Mouse (Mus musculus) Patski (cell line): ENCODE results near the gene Acer1. TPM values are rescaled to one million over a fixed set of nuclear protein-coding genes. Genes with fewer than 3 reads are reported as not detected.

Experiments used
- ATAC-seq: fragments of 100-300 bp; one replicate; pipeline ENCODE4 v1.8.0; 2021
- CTCF ChIA-PET: fragments of 350-600 bp; sonication (Branson Sonifier 250); formaldehyde crosslinking; loops from one replicate; lab custom pipeline; 2022; ENCODE audit warnings: inconsistent platforms; lab: Charles Lee
- POLR2A ChIA-PET: fragments of 350-600 bp; sonication (Branson Sonifier 250); formaldehyde crosslinking; loops from one replicate; lab custom pipeline; 2022; ENCODE audit warnings: antibody characterized with exemption, inconsistent platforms; lab: Charles Lee
- DNase-seq: peaks from one replicate; pipeline ENCODE4 v3.0.0-alpha.2; 2011; ENCODE audit warnings: low read depth, low spot score
- H3K27me3 ChIP-seq: fragments of 371-371 bp; one replicate; pipeline ENCODE4 v1.5.1; 2021
- CTCF ChIP-seq: fragments of 100-300 bp; IDR thresholded peaks from one replicate; pipeline ENCODE4 v1.5.1; 2021
- in situ Hi-C: fragments of 300-500 bp; cut with MboI; formaldehyde crosslinking; loops from 3 replicates; pipeline ENCODE4 v1.11.1; 2018; ENCODE audit warnings: low pct_unique_long_range_greater_than_20kb, mixed read lengths
- polyA plus RNA-seq: library from polyadenylated mRNA; unstranded; gene quantifications from one replicate; pipeline ENCODE4 v1.2.3, GENCODE M21; 2021

Acer1 gene
- polyA plus RNA-seq, result not detected

DNA sequence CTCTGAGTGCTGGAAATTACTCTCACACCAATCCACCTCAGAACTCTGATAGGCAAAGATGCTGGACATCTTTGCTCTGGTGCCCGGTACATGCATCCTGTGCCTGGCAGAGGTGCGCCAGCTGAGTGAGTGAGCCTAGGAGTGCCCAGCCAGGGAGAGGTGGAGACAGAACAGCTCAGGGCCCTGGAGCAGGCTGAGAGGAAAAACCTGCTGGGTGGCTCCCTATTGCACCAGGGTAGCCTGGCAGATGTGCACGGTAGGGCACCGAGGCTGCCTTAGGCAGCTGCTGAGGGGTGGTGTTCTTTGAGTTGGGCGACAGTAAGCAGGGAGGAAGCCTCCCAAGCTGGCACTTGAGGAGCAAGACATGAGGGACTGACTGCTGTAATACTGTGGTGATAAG, at the start of gene Acer1:
Gene Acer1 (minus strand): TSS at position 114 of the 400 bp plus-strand sequence.
- POLR2A ChIA-PET, result no interaction called here
- ATAC-seq (no peak), DNase-seq (no peak)
- H3K27me3 ChIP-seq, result no peaks in the 10 kb centered on the region
- CTCF ChIA-PET, result no interaction called here
- no peak for TF ChIP-seq CTCF
- in situ Hi-C loops, result no loop called here

DNA sequence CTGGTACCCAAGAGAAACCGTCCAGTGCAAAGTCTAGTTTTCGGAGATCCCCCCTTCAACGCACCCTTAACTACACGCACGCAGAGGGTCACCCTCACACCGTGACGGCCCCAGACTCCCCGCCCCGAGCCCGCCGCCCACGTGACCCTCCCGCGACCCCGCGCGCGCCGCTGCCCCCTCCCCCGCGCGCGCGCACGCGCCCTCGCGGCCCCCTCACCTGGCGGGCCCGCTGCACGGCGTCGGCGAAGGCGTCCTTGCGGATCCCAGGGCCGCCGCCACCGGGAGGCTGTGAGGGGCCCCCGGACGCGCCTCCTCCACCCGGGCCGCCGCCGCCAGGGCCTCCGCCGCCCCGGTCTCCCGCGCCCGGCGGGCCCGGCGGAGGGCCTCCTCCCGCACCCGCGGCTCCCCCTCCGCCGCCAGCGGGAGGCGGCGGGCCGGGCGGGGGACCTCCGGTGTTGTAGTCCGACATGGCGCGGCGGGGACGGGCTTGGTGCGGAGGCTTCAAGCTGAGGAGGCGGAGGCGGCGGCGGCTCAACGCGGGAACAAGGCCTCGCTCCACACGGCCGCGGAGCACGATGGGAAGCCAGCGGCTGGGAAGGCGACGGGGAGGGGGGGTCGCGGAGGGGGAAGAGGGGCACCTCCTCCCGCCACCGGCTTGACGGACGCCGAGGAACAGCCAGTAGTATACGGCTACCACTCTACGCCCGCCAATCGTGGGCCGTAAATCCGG, 49.2 kb upstream of the Acer1 start, which contains the start of gene Khsrp:
Gene Khsrp (minus strand): TSS at position 592 of the 730 bp plus-strand sequence.
- ChIA-PET CTCF (interaction anchor here (1.2 to 2.9 kb wide), 3 partner anchors 12 to 29 kb away, joined by 3 to 13 read pairs (median 5); no protein-coding TSS in a partner anchor), POLR2A (interaction anchor here (0.8 to 1.1 kb wide), 2 partner anchors 25 to 214 kb away, joined by 3 to 4 read pairs; no protein-coding TSS in a partner anchor)
- in situ Hi-C loops, result no loop called here
- no peaks in the 10 kb centered on the region for H3K27me3 ChIP-seq
- DNase-seq, result no peak
- ATAC-seq, result no peak
- TF ChIP-seq CTCF, result no peak

DNA sequence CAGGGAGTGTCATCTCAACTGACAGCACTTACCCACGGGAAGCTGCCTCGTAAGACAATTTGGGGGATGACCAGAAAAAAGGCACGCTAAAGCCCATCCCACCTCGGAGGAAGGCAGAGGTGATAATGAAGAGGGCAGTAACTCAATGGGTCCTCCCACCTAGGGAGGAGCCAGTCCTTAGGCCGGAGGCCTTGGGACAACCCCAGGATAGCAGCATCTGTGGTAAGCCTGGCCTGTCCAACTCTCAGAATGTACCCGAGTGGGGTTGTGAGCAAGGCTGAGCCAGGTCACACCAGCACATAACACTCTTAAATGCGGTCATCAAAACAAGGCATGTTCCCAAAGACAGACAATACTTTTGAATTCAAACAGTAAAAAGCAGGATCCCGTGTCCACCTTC, 47.8 kb upstream of the Acer1 start:
- ATAC-seq (no peak), DNase-seq (no peak)
- CTCF ChIA-PET, result no interaction called here
- H3K27me3 ChIP-seq, result no peaks in the 10 kb centered on the region
- POLR2A ChIA-PET, result no interaction called here
- TF ChIP-seq CTCF, result no peak
- in situ Hi-C loops, result no loop called here

DNA sequence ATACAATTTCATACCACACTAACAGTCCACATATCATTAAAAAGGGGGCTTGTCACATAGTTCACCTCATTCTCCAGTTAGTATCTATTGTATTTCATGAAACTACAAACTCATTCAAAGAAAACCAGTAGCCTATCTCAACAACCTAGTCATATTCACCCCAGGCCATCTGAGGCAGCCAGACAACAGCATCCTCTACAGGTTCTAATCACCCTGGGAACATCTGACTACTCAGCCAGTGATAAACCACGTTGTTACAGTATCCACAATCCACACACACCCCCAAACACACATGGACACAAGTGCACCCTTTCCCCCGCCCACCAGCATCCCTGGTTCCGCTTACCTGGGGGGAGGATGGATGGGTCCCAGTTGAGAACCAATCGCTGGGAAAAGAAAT, 45.5 kb upstream of the Acer1 start:
- POLR2A ChIA-PET, result no interaction called here
- CTCF ChIA-PET, result interaction anchor here (1.8 kb wide), 1 partner anchor 11 kb away, joined by 9 read pairs; no protein-coding TSS in a partner anchor
- H3K27me3 ChIP-seq, result no peaks in the 10 kb centered on the region
- no peak for DNase-seq
- in situ Hi-C loops, result no loop called here
- no peak for ATAC-seq
- no peak for TF ChIP-seq CTCF

DNA sequence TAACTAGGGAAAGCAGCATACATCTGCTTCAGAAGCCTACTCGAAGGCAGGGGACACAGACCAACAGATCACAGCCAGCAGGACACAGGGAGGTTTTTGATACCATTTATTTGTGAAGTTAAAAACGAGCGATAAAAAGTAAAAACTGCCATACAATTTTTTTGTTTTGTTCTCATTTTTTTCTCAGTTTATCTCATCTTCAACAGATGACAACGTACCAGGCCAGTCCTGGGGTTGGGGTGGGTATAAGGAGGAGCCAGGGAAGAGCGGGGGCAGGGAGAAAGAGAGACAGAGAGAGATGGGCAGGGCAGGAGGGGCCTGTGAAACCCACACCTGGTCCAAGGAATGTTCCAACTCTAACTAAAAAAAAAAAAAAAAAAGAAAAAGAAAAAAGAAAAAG, 39.0 kb upstream of the Acer1 start:
- ATAC-seq (no peak), DNase-seq (no peak)
- in situ Hi-C loops, result no loop called here
- no peak for TF ChIP-seq CTCF
- no peaks in the 10 kb centered on the region for H3K27me3 ChIP-seq
- ChIA-PET POLR2A (no interaction called here), CTCF (no interaction called here)

DNA sequence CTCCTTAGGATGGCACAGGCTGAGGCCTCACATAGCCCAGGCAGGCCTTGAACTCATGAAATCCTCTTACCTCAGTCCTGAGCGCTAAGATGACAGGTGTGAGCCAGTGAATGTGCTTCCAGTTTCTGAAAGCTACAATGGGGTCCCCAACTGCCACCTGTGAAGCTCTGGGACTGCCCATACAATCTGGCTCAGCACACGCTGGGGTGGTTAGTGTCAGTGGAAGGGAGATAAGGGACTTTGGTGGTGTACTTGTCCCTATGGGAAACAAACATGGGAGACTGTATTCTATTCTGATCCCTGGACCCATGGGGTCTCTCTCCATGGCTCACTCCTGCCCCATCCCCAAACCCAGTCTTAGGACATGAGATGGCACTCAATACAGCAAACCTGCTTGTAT, 37.8 kb upstream of the Acer1 start:
- TF ChIP-seq CTCF, result no peak
- ATAC-seq, result no peak
- ChIA-PET POLR2A (no interaction called here), CTCF (no interaction called here)
- H3K27me3 ChIP-seq, result no peaks in the 10 kb centered on the region
- in situ Hi-C loops, result no loop called here
- no peak for DNase-seq

DNA sequence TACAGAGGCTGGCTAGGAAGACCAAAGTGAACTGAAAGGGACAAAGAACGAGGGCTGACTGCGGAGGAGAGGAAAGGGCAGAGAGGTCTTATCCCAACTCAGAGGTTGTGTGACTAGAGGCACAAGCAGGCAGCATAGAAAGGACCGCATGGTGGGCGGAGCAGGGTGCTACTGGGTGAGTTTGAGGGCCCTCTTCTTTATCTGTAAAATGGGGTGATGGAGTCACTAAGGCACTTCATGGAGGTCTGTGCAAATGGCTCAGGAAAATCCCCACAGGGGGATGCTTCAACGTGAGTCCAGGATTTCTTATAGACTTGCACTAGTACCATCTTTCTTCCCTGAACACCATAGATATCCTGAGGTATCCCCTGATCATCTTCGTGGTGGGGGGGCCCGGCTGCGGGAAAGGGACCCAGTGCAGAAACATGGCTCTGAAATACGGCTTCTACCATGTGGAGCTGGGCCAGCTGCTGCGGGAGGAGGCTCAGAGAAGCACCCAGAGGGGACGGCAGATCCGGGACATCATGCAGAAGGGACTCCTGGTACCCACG, 30.4 kb upstream of the Acer1 start:
- ATAC-seq (no peak), DNase-seq (no peak)
- ChIA-PET POLR2A (no interaction called here), CTCF (no interaction called here)
- in situ Hi-C loops, result no loop called here
- no peak for TF ChIP-seq CTCF
- no peaks in the 10 kb centered on the region for H3K27me3 ChIP-seq

DNA sequence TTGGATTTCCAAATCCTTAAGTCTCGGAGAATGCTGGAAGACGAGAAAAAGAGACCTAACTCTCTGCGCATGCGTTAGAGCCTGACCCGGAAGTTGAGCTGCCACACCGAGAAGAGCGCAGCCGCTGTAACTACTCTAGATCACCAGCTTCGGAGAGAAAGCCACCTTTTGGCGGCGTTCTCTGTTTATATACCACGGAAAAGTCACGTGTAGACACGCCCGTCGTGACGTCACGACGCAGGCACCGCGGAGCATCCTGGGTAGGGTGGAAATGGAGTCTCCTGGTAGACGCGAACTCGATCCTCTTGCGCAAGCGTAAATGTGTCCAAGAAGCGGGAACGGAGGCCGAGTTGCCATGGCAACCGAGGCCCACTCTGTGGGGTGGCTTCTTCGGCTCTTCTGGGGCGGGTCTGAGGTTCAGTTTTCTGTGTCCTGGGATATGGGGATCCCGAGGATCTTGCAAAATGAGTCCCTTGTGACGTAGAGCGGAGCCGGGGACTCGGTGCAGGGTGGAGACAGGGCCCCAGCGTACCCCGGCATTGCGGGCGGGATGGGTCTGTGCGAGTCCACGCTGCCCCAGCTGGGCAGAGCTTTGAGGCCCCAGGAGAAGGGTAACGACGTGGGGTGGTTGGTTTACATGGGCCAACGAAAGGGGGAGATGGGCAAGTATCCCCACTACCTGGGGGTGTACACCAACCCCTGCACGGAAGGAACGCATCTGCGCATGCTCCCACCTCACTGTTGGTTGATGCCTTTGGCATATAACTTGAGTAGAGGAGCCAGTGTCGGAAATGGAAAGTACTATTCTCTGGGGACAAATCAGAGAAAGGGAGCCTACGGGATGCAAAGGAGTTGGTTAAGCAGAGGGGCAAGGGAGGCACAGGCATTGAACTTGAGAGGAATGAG, 29.6 kb upstream of the Acer1 start, which contains the start of the genes Gtf2f1 and Gm17949:
Gene Gtf2f1 (minus strand): TSS at position 53 of the 906 bp plus-strand sequence.
Gene Gm17949 (plus strand): TSS at position 234 of the 906 bp plus-strand sequence.
- ChIA-PET POLR2A (no interaction called here), CTCF (interaction anchor here (0.7 kb wide), 1 partner anchor 14 kb away, joined by 4 read pairs; the partner anchor contains the start of gene Alkbh7)
- ATAC-seq (peak; percentile 87), DNase-seq (peak; percentile 99)
- in situ Hi-C loops, result no loop called here
- H3K27me3 ChIP-seq, result no peaks in the 10 kb centered on the region
- TF ChIP-seq CTCF, result no peak

DNA sequence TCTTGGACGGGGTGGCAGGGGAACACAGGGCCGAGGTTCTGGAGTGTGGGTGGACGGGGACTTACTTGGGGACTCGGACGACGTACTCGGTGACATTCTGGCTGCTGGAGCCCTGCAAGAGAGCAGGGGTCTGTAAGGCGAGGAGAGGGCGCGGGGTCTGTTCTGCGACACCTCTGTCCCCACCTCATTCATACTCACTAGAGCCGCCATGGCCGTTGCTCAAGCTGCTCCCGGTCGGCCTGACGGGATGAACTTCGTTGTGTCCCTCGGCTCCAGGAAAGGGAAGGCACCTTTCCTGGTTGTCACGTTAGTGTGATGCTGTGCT, 28.9 kb upstream of the Acer1 start:
- CTCF ChIA-PET, result interaction anchor here (0.7 kb wide), 1 partner anchor 14 kb away, joined by 4 read pairs; the partner anchor contains the start of gene Alkbh7
- H3K27me3 ChIP-seq, result no peaks in the 10 kb centered on the region
- ATAC-seq (peak; percentile 28), DNase-seq (no peak)
- in situ Hi-C loops, result no loop called here
- POLR2A ChIA-PET, result no interaction called here
- no peak for TF ChIP-seq CTCF

DNA sequence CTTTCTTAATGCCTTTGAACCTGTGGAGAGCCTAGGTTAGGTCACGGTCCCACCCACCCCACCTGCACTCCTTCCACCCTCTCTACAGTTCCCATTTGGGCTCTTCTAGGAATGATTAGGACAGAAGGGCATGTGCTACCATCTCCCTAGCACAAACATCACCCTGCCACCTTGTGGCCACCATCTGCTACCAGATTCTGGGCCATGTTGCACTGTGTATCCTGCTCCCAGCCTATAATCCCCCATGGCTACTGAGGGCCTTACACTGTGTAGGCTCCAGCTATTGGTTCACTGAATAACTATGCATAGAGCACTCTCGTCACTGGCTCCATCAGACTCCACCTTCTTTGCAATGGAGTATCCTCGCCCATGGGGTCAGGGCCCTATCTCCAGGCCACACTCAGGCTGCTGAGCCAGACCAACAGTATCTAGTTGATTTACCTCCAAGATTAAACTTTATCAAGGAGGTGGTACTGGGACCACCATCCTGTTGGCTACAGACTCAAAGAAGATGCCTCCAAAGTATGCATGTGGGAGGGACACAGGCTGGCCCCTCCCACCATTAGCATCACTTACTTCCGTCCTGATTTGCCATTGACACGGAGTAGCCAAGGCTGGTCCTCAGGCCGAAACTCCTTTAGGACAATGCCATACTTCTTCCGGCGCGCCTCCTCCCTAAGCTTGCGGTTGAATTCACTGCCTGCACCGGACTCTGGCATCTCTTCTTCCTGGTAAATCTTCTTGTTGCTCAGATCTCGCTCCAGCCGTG, 25.4 kb upstream of the Acer1 start:
- ATAC-seq, result no peak
- ChIA-PET CTCF (interaction anchor here (1.9 kb wide), 1 partner anchor 10 kb away, joined by 5 read pairs; the partner anchor contains the start of gene Alkbh7), POLR2A (no interaction called here)
- DNase-seq, result no peak
- TF ChIP-seq CTCF, result no peak
- no peaks in the 10 kb centered on the region for H3K27me3 ChIP-seq
- in situ Hi-C loops, result no loop called here
